Mouse (Mus musculus) heart, postnatal 25 days (tissue): ENCODE measurements around the gene Sec61a2. TPM values are rescaled to one million over a fixed set of nuclear protein-coding genes. Genes with fewer than 3 reads are reported as not detected.

Experiments
- DNase-seq: peaks from one replicate; pipeline ENCODE4 v3.0.0; 2022; ENCODE audit warnings: low spot score
- intact Hi-C: fragments of 180-260 bp; cut with DNase I; formaldehyde crosslinking; loops from one replicate; pipeline ENCODE4 v1.15.1; 2025
- total RNA-seq, 2 experiments: library from RNA; stranded (reverse); gene quantifications; 2 replicates each; pipeline ENCODE4 v1.2.3; 2021

The Sec61a2 gene
- 10 to 100 TPM; 13.9 to 14.1 TPM for total RNA-seq

- intact Hi-C loops = loop anchor here (5.0 kb wide), 2 partner anchors 48 to 57 kb away; partner anchors contain the start of genes Cdc123, Nudt5 and Upf2
- DNase-seq = peak; percentile 93
Measured at GRCm38 (mm10) chr2:5894843-5895570, at the start of gene Sec61a2. Gene Sec61a2, minus strand, starts transcription at chr2:5895432.

DNA sequence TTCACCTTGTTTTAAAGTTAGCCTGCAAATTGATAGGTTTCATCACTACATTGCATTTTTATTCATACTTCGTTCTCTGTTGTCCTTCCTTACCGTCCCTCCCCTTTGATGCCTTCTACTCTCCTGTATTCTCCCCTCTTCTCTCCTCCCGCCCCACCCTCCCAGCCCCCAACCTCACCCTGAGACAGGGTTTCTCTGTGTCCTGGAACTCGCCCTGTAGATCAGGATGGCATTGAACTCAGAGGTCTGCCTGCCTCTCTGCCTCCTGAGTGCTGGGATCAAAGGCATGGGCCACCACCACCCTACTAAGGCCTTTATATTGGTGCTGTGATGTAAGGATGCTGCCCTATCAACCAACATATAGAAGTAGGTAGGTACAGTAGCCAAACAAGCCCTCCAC lies 47.8 kb upstream of the Sec61a2 start:
- intact Hi-C loops = no loop called here
- DNase-seq = no peak

DNA sequence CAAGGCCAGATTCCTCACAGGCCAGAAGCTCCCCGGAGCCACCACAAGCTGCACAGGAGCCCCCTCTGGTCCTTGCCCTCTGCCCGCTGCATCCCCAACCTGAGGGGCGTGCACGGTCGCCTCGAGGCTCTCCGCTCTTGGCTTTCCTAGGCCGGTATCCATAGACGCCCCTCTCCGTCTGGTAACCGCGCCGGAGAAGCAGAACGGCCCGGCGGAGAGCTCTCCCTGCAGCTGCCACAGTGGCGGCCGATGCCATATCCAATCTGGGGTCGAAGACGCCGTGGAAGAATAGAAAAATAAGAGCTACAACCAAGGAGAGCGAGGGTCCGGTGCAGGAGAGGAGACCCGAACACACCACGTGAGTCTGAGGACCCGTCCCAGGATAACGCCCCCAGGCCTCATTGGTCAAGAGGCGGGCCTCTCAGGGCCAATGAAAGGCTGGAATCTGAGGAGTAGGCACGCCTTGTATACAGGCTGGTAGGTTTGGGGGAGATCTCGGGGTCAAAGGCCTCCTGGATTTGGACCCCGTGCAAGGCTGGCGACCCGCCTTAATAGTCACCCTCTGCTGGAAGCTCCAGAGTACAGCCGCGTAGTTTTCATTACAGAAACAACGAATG lies 47.3 kb upstream of the Sec61a2 start, which contains the start of gene Dhtkd1:
Dhtkd1 (minus strand) TSS at position 377 of the 617 bp plus-strand sequence.
- peak; percentile 49 for DNase-seq
- intact Hi-C loops = no loop called here

GRCm38 (mm10) chr2:5941861-5942415 lies 46.7 kb upstream of the Sec61a2 start:
- intact Hi-C loops = no loop called here

DNA sequence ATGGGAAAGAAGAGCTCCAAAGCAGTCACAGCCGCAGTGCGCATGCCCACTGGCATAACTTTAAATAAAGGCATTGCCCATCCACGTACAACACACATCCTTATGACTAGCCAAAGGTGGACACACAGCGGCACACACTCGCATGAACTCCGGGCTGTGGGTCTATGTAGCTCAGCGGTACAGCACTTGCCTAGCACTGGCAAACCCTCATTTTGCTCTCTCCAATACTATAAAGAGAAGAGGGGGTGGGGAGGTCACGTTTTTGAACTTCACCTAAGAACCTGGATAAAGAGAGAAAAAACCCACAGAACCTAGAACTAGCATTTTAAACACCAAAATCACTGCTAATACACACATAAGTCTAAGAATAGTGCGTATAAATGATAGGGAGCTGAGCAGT lies 45.7 kb upstream of the Sec61a2 start:
- intact Hi-C loops = no loop called here
- no peak for DNase-seq

More at GRCm38 (mm10) chr2:5941861-5942415, 46.7 kb upstream of the Sec61a2 start:
- no peak for DNase-seq

DNA sequence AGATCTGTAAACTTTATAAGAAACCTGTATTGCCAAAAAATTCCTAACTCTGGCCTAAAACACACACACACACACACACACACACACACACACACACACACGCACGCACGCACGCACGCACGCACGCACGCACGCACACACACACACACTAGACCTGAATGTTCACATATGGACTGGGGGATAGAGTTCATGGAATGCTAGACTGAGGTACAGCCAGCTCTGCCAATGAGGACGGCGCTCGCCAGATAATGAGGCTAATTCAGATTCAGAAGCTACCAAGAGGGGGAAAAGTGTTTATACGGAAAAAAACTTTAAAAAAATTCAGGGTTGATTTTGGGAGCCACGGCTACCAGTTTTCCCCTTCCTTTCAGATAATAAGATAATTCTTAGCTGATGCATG lies 44.7 kb upstream of the Sec61a2 start:
- intact Hi-C loops = no loop called here
- no peak for DNase-seq

DNA sequence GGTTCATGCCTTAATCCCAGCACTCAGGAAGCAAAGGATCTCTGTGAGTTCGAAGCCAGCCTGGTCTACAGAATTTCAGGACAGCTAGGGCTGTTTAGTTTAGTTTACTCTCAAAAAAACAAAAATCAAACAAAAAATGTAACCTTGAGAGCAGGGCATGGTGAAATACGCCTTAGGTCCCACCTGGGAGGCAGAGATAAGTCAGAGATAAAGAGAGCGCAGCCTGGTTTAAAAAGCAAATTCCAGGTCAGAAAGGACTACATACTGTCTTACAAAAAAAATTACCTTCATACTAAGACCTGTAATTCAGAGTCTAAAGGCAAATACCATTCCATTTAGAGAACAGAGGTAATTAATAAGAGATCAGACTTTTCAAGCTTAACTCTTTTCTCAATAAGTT lies 44.1 kb upstream of the Sec61a2 start:
- intact Hi-C loops = no loop called here
- DNase-seq = no peak

GRCm38 (mm10) chr2:5936550-5936949 lies 41.3 kb upstream of the Sec61a2 start:
- intact Hi-C loops = no loop called here
- DNase-seq = no peak

DNA sequence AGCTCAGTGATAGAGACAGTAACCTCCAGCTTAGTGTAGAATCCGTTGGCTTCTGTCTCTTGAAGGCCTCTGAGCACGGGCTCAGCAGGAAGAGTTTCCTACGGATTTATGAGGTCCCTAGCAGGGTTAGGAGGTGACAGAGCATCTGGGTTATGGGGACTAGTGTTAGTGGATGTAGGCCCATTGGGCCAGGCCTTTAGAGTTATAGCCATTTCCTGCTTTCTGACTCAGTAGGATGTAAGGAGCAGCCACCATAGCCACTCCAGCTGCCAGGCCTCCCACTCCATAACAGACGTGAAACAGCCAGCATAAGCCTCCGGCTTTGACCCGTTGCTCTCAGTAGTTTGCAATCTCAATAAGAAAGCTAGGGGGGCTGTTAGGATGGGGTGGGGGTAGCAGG lies 40.8 kb upstream of the Sec61a2 start:
- DNase-seq = no peak
- intact Hi-C loops = no loop called here

- intact Hi-C loops = no loop called here
- DNase-seq = no peak
Measured at GRCm38 (mm10) chr2:5934936-5935335, 39.7 kb upstream of the Sec61a2 start.

- intact Hi-C loops = no loop called here
- no peak for DNase-seq
Measured at GRCm38 (mm10) chr2:5931938-5932337, 36.7 kb upstream of the Sec61a2 start.

DNA sequence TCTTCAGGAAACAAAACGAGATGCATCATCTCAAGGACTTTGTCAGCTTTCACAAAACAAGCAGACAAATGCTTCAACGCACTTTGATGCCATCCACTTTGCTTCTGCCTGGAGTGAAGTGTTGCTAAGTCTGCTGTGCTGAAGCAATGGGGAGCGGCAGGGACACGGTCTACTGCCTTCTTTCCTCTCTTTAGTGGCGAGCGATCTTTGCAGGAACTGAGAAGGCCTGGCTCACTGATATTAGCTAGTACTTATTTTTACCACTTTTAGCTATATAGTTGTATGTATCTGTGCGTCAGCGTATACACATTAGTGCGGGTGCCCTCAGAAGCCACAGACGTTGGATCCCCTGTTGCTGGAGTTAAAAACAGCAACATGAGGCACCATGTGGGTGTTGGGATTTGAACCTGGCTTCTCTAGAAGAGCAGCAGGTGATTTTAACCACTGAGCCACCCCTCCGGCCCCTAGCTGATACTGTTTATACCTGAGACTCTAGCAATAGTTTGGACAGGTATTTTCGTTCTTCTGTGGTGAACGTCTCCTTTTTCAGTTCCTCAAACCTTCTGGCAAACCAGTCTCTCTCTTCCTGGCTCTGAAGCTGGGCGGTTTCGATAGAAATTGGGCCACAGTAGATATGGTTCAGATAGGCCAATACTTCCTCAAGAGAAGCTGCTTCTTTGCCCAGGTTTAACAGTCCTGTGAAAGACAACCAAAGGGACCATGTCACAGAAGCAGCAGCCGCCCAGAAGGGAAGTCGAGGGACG lies 35.2 kb upstream of the Sec61a2 start:
- intact Hi-C loops = no loop called here
- no peak for DNase-seq

DNA sequence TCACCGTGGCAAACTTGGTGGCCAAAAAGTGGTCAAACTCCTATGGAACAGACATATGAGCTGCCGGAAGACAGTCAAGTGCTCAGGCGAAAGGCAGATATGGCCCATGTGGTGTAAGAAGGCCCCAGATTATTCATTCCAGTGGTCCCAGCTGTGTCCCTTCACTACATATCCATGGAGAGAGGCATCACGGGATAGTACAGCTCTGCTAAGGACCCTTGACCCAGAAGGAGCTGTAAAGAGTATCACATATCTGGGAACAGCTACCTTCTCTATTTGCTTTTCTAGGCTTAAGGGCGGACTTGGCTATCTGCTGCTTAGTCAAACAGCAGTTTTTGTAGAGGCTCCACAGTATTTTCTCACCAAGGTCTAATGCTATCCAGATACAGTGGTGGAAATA lies 34.6 kb upstream of the Sec61a2 start:
- no peak for DNase-seq
- intact Hi-C loops = no loop called here

DNA sequence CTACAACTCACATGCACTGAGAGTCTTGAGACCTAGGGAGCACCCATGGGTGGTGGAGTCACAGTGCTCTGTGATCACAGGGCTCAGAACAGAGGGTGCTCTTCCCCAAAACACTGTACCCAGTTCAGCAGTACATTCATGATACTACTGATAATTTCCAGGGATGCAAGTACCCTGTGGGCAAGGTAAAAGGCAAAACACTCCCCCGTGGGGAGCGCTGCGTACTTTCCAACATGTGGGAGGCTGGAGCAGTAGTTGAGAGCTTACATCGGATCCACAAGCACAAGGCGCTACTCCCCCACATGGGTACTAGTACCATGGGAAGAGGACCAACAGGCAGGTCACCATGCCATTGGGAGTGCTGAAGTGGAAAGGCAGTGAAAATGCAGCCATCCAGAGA lies 32.2 kb upstream of the Sec61a2 start:
- DNase-seq = no peak
- intact Hi-C loops = no loop called here

- DNase-seq = no peak
- intact Hi-C loops = no loop called here
Measured at GRCm38 (mm10) chr2:5923786-5924185, 28.6 kb upstream of the Sec61a2 start.

DNA sequence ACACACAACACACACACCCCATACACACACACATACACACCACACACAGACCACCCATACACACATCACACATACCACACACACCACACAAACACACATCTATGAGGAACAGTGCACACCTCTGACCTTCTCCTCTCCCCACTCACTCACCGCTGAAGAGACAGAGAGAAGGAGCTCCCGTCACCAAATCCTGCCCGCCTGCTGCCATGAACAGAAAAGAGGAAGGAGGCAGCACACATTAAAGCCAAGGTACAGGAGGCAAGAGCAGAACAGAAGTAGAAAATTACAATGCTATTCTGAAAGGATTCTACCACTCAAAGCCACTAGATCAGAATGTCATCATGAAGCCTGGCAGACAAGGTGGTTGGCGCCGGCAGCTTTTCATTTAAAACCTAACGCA lies 27.6 kb upstream of the Sec61a2 start:
- no peak for DNase-seq
- intact Hi-C loops = no loop called here

GRCm38 (mm10) chr2:5911282-5911965 lies 16.2 kb upstream of the Sec61a2 start:
- intact Hi-C loops = no loop called here

DNA sequence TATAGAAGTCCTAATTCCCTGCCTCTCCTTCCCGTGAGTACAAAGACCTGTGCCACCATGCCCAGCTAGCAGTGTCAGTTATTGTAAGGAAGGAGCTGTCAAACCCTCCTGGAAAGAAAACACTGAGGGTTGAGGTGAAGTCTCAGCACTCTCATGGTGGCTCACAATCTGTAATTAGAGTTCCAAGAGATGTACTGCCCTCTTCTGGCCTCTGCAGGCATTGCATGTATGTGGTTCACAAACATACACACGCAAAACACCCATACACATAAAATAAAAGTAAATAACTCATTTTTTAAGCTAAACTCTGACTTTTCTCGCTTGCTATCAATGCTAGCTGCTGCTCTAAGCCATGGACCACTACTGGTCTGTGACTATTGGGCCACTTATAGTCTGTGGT lies 11.4 kb upstream of the Sec61a2 start:
- intact Hi-C loops = no loop called here
- no peak for DNase-seq

More at GRCm38 (mm10) chr2:5911282-5911965, 16.2 kb upstream of the Sec61a2 start:
- DNase-seq = no peak

DNA sequence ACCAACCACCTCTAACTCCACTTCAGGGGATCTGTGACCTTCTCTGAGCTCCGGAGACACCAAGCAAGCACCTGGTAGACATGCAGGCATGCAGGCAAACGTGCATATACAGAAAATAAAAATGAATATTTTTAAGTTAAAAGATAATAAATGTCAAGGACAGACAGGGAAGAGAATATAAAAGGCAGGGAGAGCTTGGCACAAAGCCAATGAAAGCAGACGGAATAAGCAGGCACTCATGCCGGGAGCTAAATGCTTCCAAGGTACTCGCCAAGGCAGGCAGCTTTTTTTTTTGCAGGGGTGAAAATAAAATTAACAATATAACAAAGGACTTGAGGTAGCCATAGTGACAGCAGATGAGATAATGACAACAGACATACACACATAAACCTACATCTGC lies 10.9 kb upstream of the Sec61a2 start:
- intact Hi-C loops = no loop called here
- no peak for DNase-seq

DNA sequence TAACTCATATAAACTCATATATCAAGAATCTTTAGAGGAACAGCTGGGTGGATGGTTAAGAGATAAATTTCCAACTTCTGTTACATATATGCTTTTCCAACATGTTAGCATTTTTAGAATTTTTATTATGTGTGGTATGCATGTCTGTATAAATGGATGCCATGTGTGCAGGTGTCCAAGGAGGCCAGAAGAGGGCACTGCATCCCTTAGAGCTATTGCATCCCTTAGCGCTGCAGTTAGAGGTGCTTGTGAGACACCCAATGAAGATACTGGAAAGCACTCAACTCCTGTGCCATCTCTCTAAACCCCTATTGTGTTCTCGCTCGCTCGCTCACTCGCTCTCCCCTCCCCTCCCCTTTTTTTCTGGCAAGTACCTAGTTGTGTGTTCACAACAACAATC lies 4.9 kb upstream of the Sec61a2 start:
- intact Hi-C loops = no loop called here
- DNase-seq = no peak
